11 mouse cellular contexts compared by ENCODE assay signal in the genomic region with DNA sequence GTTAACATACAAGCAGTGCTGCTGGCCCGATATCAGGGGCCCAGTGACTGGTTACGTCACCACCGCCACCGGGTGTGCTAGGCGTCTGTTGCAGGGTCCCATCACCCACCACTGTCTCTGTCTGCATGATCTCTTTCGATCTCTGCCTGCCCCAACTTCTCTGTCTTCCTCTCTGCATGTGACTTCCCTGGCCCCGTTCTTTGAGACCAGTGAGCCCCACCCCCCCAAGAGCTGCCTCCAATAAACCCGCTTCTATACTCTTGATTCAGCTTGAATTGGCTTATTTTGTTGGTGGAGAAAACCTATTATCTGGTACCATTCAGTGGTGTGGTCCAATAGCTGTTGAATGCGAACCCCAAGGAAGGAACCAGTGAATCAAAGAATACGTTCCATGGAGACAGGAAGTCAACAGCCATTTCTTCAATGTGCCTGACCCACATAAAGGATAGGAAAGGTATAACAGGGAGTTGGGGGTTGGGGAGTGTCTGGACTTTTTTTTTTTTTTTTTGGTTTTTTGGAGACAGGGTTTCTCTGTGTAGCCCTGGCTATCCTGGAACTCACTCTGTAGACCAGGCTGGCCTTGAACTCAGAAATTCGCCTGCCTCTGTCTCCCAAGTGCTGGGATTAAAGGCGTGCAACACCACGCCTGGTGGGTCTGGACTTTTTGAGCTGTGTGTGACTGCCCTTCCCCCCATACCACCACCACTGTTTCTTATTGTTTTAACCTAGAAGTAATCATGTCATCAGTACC. TPM values are rescaled to one million over a fixed set of nuclear protein-coding genes. Genes with fewer than 3 reads are reported as not detected.
DNase-seq lines count a peak whose midpoint lies in the region; ATAC-seq and TF ChIP-seq lines count a peak whose summit lies in the region.
"Had no signal": no experiment of that assay in that cellular context is flagged by ENCODE, and none has a peak within 500 bp of the region (broad histone marks: within the 10 kb centered on the region; RNA-seq: fewer than 3 reads in every experiment).

No protein-coding gene starts in this region.

- no peaks in the 10 kb centered on the region for H3K9me3 ChIP-seq in hindbrain, embryonic 10.5 days
- H3K9me3 ChIP-seq in hindbrain, embryonic 14.5 days (ENCODE audit: control insufficient read depth, low read length), result no peaks in the 10 kb centered on the region
- no peaks in the 10 kb centered on the region for H3K9me3 ChIP-seq in liver, postnatal 0 days (ENCODE audit: low read length)
- H3K9me3 ChIP-seq: heart, embryonic 13.5 days had no signal

- TF ChIP-seq POLR2A in thymus, adult 2 months (IDR thresholded peaks at IDR 0.05; ENCODE audit: control insufficient read depth, extremely low read depth, insufficient read depth, low read length, poor library complexity), result 0 out of 2 replicates have a peak, but pooled peaks have one; percentile 19

- H3K4me3 ChIP-seq in hindbrain, embryonic 10.5 days, result peak overlapping the region; percentile 14; the same call in 1 of the 2 replicates
- no peak overlapping the region for H3K4me3 ChIP-seq in hindbrain, embryonic 14.5 days (replicated peaks; ENCODE audit: low read length)
- peak overlapping the region; percentile 5; the same call in 1 of the 2 replicates for H3K4me3 ChIP-seq in thymus, adult 2 months (ENCODE audit: control insufficient read depth, insufficient read depth, low read length)
- no peak overlapping the region for H3K4me3 ChIP-seq in liver, postnatal 0 days (ENCODE audit: low read depth, low read length)
- H3K4me3 ChIP-seq: heart, embryonic 13.5 days had no signal

- peaks cover 3% of the 10 kb centered on the region; the same call in 1 of the 2 replicates for H3K36me3 ChIP-seq in hindbrain, embryonic 10.5 days
- H3K36me3 ChIP-seq in hindbrain, embryonic 14.5 days (replicated peaks; ENCODE audit: control insufficient read depth, insufficient read depth), result no peaks in the 10 kb centered on the region
- no peaks in the 10 kb centered on the region for H3K36me3 ChIP-seq in thymus, adult 2 months (ENCODE audit: control insufficient read depth, insufficient read depth, low read length)
- no peaks in the 10 kb centered on the region for H3K36me3 ChIP-seq in liver, postnatal 0 days (replicated peaks; ENCODE audit: insufficient read depth, low read length)
- H3K36me3 ChIP-seq: heart, embryonic 13.5 days had no signal

- no peak overlapping the region for H3K9ac ChIP-seq in hindbrain, embryonic 14.5 days
- H3K9ac ChIP-seq in liver, postnatal 0 days (replicated peaks), result no peak overlapping the region
- H3K9ac ChIP-seq: heart, embryonic 13.5 days had no signal

- peak overlapping the region; percentile 97 for H3K27ac ChIP-seq in hindbrain, embryonic 10.5 days
- no peak overlapping the region for H3K27ac ChIP-seq in hindbrain, embryonic 14.5 days
- H3K27ac ChIP-seq in thymus, adult 2 months (ENCODE audit: control insufficient read depth, insufficient read depth, low read length), result peak overlapping the region; percentile 69
- H3K27ac ChIP-seq in liver, postnatal 0 days (ENCODE audit: low read depth), result 0 out of 2 replicates have a peak overlapping the region, but pooled peaks have one; percentile 34

- no peak for TF ChIP-seq EP300 in liver, postnatal 0 days (IDR thresholded peaks at IDR 0.05; ENCODE audit: low read depth)

- no peak for TF ChIP-seq CTCF in thymus, adult 2 months (IDR thresholded peaks at IDR 0.05; ENCODE audit: borderline replicate concordance, control insufficient read depth, extremely low read depth, insufficient read depth, low read length, poor library complexity)
- no peak for TF ChIP-seq CTCF in liver, postnatal 0 days (IDR thresholded peaks at IDR 0.05; ENCODE audit: low read depth)

- H3K4me1 ChIP-seq in hindbrain, embryonic 10.5 days (replicated peaks), result peaks cover 82% of the 10 kb centered on the region
- H3K4me1 ChIP-seq in hindbrain, embryonic 14.5 days (replicated peaks; ENCODE audit: control insufficient read depth, insufficient read depth, low read length), result peaks cover 30% of the 10 kb centered on the region
- peaks cover 42% of the 10 kb centered on the region for H3K4me1 ChIP-seq in thymus, adult 2 months (replicated peaks; ENCODE audit: control insufficient read depth, insufficient read depth, low read length)
- peaks cover 28% of the 10 kb centered on the region for H3K4me1 ChIP-seq in liver, postnatal 0 days (ENCODE audit: insufficient read depth)

- ATAC-seq in hindbrain, embryonic 14.5 days (ENCODE audit: low FRiP score), result no peak
- no peak for ATAC-seq in liver, postnatal 0 days

- DNase-seq in hindbrain, embryonic 10.5 days (ENCODE audit: low spot score), result no peak
- DNase-seq in hindbrain, embryonic 14.5 days (ENCODE audit: low spot score), result no peak
- no peak for DNase-seq in thymus, adult 2 months
- no peak for DNase-seq in thymus, postnatal 10 days (ENCODE audit: low spot score in 2 of 2)
- no peak for DNase-seq in liver, postnatal 0 days
- no peak for DNase-seq in retina, embryonic 14.5 days (ENCODE audit: low spot score)
- no peak for DNase-seq in spleen, adult 12 weeks (ENCODE audit: low spot score)
- no peak for DNase-seq in lung, postnatal 14 days
- DNase-seq: adrenal gland, adult 2 months; cerebellum, postnatal 25 days had no signal

- H3K27me3 ChIP-seq in hindbrain, embryonic 10.5 days (ENCODE audit: insufficient read depth, poor library complexity, severe bottlenecking), result no peaks in the 10 kb centered on the region
- no peaks in the 10 kb centered on the region for H3K27me3 ChIP-seq in hindbrain, embryonic 14.5 days (ENCODE audit: control insufficient read depth, insufficient read depth, low read length)
- no peaks in the 10 kb centered on the region for H3K27me3 ChIP-seq in thymus, adult 2 months (ENCODE audit: control insufficient read depth, insufficient read depth, low read length)
- H3K27me3 ChIP-seq in liver, postnatal 0 days (ENCODE audit: insufficient read depth, low read length), result no peaks in the 10 kb centered on the region
- H3K27me3 ChIP-seq: heart, embryonic 13.5 days had no signal

- 72% methylated on average over 13 of the region's 13 CpGs for WGBS in hindbrain, embryonic 10.5 days
- WGBS in hindbrain, embryonic 14.5 days, result 65% methylated on average over 13 of the region's 13 CpGs
- 53% methylated on average over 13 of the region's 13 CpGs for WGBS in thymus, adult 2 months
- WGBS in liver, postnatal 0 days (ENCODE audit: insufficient replicate concordance), result 45% methylated on average over 13 of the region's 13 CpGs

- no peak overlapping the region for H3K4me2 ChIP-seq in hindbrain, embryonic 14.5 days (replicated peaks)
- peak overlapping the region; percentile 42 for H3K4me2 ChIP-seq in liver, postnatal 0 days (ENCODE audit: low read depth, low read length)
- H3K4me2 ChIP-seq: heart, embryonic 13.5 days had no signal

RNA-seq across cellular contexts. Expression of a gene that starts 35.9 kb away (rescaled TPM):
- 114 and 120 TPM in 2 replicates for polyA plus RNA-seq in hindbrain, embryonic 10.5 days (2016; fragmentation: Nextera tagmentation; extraction: Ambion mirVana)
- polyA plus RNA-seq in hindbrain, embryonic 14.5 days (2014; fragmentation: Nextera tagmentation; extraction: Ambion mirVana), result 42.0 and 43.8 TPM in 2 replicates
- 28.7 and 32.8 TPM in 2 replicates for polyA plus RNA-seq in thymus, adult 2 months (2012; rRNA removed)
- polyA plus RNA-seq in liver, postnatal 0 days (2015; fragmentation: Nextera tagmentation; extraction: Ambion mirVana), result 12.4 and 13.7 TPM in 2 replicates

Comparison
In these comparisons a context has a peak if more than half of its experiments do, and no peak if none do; other contexts are left out.
1. H3K4me3 ChIP-seq: peak in hindbrain, embryonic 10.5 days (single experiment) and thymus, adult 2 months (single experiment); none in hindbrain, embryonic 14.5 days (single experiment) and liver, postnatal 0 days (single experiment).